Mouse (Mus musculus): ENCODE data around the gene Cd300e.

DNA sequence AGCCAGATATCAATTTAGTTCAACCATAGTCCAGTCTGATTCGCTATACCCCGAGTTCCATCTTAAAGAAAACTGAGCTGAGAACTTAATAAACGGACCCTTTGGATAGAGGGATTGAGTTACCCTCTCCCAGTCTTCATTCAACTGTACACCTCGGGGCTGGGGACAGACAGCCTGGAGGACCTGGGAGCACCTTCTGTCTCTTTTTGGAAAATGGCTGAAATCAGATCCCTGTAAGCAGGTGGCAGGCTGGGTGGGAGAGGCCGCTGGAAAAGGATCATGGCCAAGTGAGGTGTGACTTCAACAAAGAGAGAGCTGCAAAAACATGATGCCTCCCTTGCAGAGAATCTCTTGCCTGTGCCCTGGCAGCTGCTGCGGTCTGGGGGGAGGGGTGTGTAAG, 20.2 kb upstream of the Cd300e start:
- TF ChIP-seq CTCF (IDR thresholded peaks at IDR 0.05; ENCODE audit: extremely low read depth, insufficient read depth, low read length) (no peak), POLR2A (IDR thresholded peaks at IDR 0.05; ENCODE audit: extremely low read depth, insufficient read depth, low read length) (no peak)
